Mouse (Mus musculus): ENCODE results near the gene Pa2g4. TPM values are rescaled to one million over a fixed set of nuclear protein-coding genes. Genes with fewer than 3 reads are reported as not detected.
A peak's percentile ranks its signal among the peaks of the same experiment; 100 is the strongest.

Pa2g4 gene
- polyA plus RNA-seq, 1 experiment from 2014 or later = 123 TPM

- Histone ChIP-seq H3K4me2 (ENCODE audit: low read length) (no peak overlapping the region), H3K36me3 (ENCODE audit: control insufficient read depth, insufficient read depth, low read length) (no peaks in the 10 kb centered on the region), H3K9me3 (ENCODE audit: control insufficient read depth, low read length) (no peaks in the 10 kb centered on the region), H3K27me3 (ENCODE audit: control insufficient read depth, insufficient read depth, low read length) (peaks cover 20% of the 10 kb centered on the region), H3K27ac (replicated peaks in 1 of 2; ENCODE audit: control insufficient read depth in 1 of 2, insufficient read depth in 1 of 2, low read depth in 2 of 2, low read length in 2 of 2) (no peak overlapping the region), H3K9ac (ENCODE audit: low read length) (no peak overlapping the region), H3K4me3 (ENCODE audit: control insufficient read depth in 1 of 2, insufficient read depth in 1 of 2, low read depth in 1 of 2, low read length in 2 of 2) (no peak overlapping the region), H3K4me1 (ENCODE audit: control insufficient read depth in 2 of 2, insufficient read depth in 2 of 2, low read length in 2 of 2) (peaks cover 19 to 20% of the 10 kb centered on the region in 2 experiments)
- WGBS = 31% methylated on average over 1 of the region's 1 CpGs
- no peak for ATAC-seq (ENCODE audit: insufficient number of reproducible peaks, insufficient read depth, low FRiP score, low read depth)
Observed at GRCm38 (mm10) chr10:128588136-128588535, 22.3 kb upstream of the Pa2g4 start.

- H3K27ac ChIP-seq (replicated peaks in 1 of 2; ENCODE audit: control insufficient read depth in 1 of 2, insufficient read depth in 1 of 2, low read depth in 2 of 2, low read length in 2 of 2) = peak overlapping the region in 1 of 2 experiments; percentile 24; a peak in 1 of 4 replicates
- H3K4me3 ChIP-seq (ENCODE audit: control insufficient read depth in 1 of 2, insufficient read depth in 1 of 2, low read depth in 1 of 2, low read length in 2 of 2) = no peak overlapping the region
- no peaks in the 10 kb centered on the region for H3K9me3 ChIP-seq (ENCODE audit: control insufficient read depth, low read length)
- no peak overlapping the region for H3K9ac ChIP-seq (ENCODE audit: low read length)
- no peaks in the 10 kb centered on the region for H3K36me3 ChIP-seq (ENCODE audit: control insufficient read depth, insufficient read depth, low read length)
- H3K4me2 ChIP-seq (ENCODE audit: low read length) = no peak overlapping the region
- no peak for ATAC-seq (ENCODE audit: insufficient number of reproducible peaks, insufficient read depth, low FRiP score, low read depth)
- H3K4me1 ChIP-seq (ENCODE audit: control insufficient read depth in 2 of 2, insufficient read depth in 2 of 2, low read length in 2 of 2) = peaks cover 20% of the 10 kb centered on the region in 2 experiments
- peaks cover 20% of the 10 kb centered on the region for H3K27me3 ChIP-seq (ENCODE audit: control insufficient read depth, insufficient read depth, low read length)
- 62% methylated on average over 8 of the region's 8 CpGs for WGBS
Observed at GRCm38 (mm10) chr10:128587697-128588096, 21.9 kb upstream of the Pa2g4 start.

- Histone ChIP-seq H3K27ac (replicated peaks in 1 of 2; ENCODE audit: control insufficient read depth in 1 of 2, insufficient read depth in 1 of 2, low read depth in 2 of 2, low read length in 2 of 2) (peak overlapping the region in 1 of 2 experiments; percentile 27; a peak in 1 of 4 replicates), H3K9ac (ENCODE audit: low read length) (no peak overlapping the region)
Observed at GRCm38 (mm10) chr10:128587120-128587519, 21.3 kb upstream of the Pa2g4 start.

DNA sequence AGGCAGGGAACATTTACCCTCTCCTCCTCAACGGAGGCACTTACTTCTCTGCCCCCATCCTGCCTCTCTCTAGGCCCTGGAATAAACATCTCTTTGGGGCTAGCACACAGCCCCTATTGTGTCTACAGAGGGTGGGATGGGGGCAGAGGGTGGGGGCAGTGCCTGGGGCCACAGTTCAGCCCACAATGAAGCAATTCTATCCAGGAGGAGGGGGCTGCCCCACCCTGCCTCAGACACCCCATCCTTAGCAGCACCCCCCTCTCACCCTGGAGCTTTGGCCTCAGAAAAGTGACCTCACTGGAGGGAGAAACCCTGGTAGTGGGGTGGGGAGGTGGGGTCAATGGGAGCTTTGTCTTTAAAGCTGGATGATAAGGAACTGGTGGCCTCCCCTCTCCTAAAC lies 20.8 kb upstream of the Pa2g4 start:
- Histone ChIP-seq H3K4me2 (ENCODE audit: low read length) (no peak overlapping the region), H3K9me3 (ENCODE audit: control insufficient read depth, low read length) (no peaks in the 10 kb centered on the region), H3K27me3 (ENCODE audit: control insufficient read depth, insufficient read depth, low read length) (peaks cover 20% of the 10 kb centered on the region), H3K27ac (replicated peaks in 1 of 2; ENCODE audit: control insufficient read depth in 1 of 2, insufficient read depth in 1 of 2, low read depth in 2 of 2, low read length in 2 of 2) (no peak overlapping the region; a peak in 1 of 4 replicates), H3K9ac (ENCODE audit: low read length) (no peak overlapping the region), H3K36me3 (ENCODE audit: control insufficient read depth, insufficient read depth, low read length) (no peaks in the 10 kb centered on the region), H3K4me1 (ENCODE audit: control insufficient read depth in 2 of 2, insufficient read depth in 2 of 2, low read length in 2 of 2) (peaks cover 20 to 21% of the 10 kb centered on the region in 2 experiments), H3K4me3 (ENCODE audit: control insufficient read depth in 1 of 2, insufficient read depth in 1 of 2, low read depth in 1 of 2, low read length in 2 of 2) (no peak overlapping the region)
- ATAC-seq (ENCODE audit: insufficient number of reproducible peaks, insufficient read depth, low FRiP score, low read depth) = no peak
- WGBS = 15% methylated on average over 1 of the region's 1 CpGs

More at GRCm38 (mm10) chr10:128587120-128587519, 21.3 kb upstream of the Pa2g4 start:
- Histone ChIP-seq H3K36me3 (ENCODE audit: control insufficient read depth, insufficient read depth, low read length) (no peaks in the 10 kb centered on the region), H3K4me2 (ENCODE audit: low read length) (no peak overlapping the region), H3K9me3 (ENCODE audit: control insufficient read depth, low read length) (no peaks in the 10 kb centered on the region), H3K4me1 (ENCODE audit: control insufficient read depth in 2 of 2, insufficient read depth in 2 of 2, low read length in 2 of 2) (peaks cover 20 to 21% of the 10 kb centered on the region in 2 experiments), H3K27me3 (ENCODE audit: control insufficient read depth, insufficient read depth, low read length) (peaks cover 20% of the 10 kb centered on the region), H3K4me3 (ENCODE audit: control insufficient read depth in 1 of 2, insufficient read depth in 1 of 2, low read depth in 1 of 2, low read length in 2 of 2) (no peak overlapping the region)
- WGBS = 44% methylated on average over 4 of the region's 4 CpGs
- no peak for ATAC-seq (ENCODE audit: insufficient number of reproducible peaks, insufficient read depth, low FRiP score, low read depth)

- peaks cover 20 to 21% of the 10 kb centered on the region in 2 experiments for H3K4me1 ChIP-seq (ENCODE audit: control insufficient read depth in 2 of 2, insufficient read depth in 2 of 2, low read length in 2 of 2)
- 16% methylated on average over 4 of the region's 4 CpGs for WGBS
- H3K4me3 ChIP-seq (ENCODE audit: control insufficient read depth in 1 of 2, insufficient read depth in 1 of 2, low read depth in 1 of 2, low read length in 2 of 2) = no peak overlapping the region
- no peak for ATAC-seq (ENCODE audit: insufficient number of reproducible peaks, insufficient read depth, low FRiP score, low read depth)
- H3K27ac ChIP-seq (replicated peaks in 1 of 2; ENCODE audit: control insufficient read depth in 1 of 2, insufficient read depth in 1 of 2, low read depth in 2 of 2, low read length in 2 of 2) = no peak overlapping the region
- H3K9me3 ChIP-seq (ENCODE audit: control insufficient read depth, low read length) = no peaks in the 10 kb centered on the region
- no peaks in the 10 kb centered on the region for H3K36me3 ChIP-seq (ENCODE audit: control insufficient read depth, insufficient read depth, low read length)
- H3K4me2 ChIP-seq (ENCODE audit: low read length) = peak overlapping the region; percentile 51
- H3K9ac ChIP-seq (ENCODE audit: low read length) = no peak overlapping the region
- H3K27me3 ChIP-seq (ENCODE audit: control insufficient read depth, insufficient read depth, low read length) = peaks cover 20% of the 10 kb centered on the region
Observed at GRCm38 (mm10) chr10:128584386-128584785, 18.6 kb upstream of the Pa2g4 start.

GRCm38 (mm10) chr10:128583644-128584043 lies 17.9 kb upstream of the Pa2g4 start:
- peak overlapping the region; percentile 69 for H3K9ac ChIP-seq (ENCODE audit: low read length)
- peak overlapping the region; percentile 46 to 78 for H3K27ac ChIP-seq (replicated peaks in 1 of 2; ENCODE audit: control insufficient read depth in 1 of 2, insufficient read depth in 1 of 2, low read depth in 2 of 2, low read length in 2 of 2)
- 5% methylated on average over 7 of the region's 7 CpGs for WGBS
- no peaks in the 10 kb centered on the region for H3K36me3 ChIP-seq (ENCODE audit: control insufficient read depth, insufficient read depth, low read length)
- peaks cover 14% of the 10 kb centered on the region for H3K27me3 ChIP-seq (ENCODE audit: control insufficient read depth, insufficient read depth, low read length)
- peak overlapping the region; percentile 32 to 35 for H3K4me3 ChIP-seq (ENCODE audit: control insufficient read depth in 1 of 2, insufficient read depth in 1 of 2, low read depth in 1 of 2, low read length in 2 of 2)
- H3K4me1 ChIP-seq (ENCODE audit: control insufficient read depth in 2 of 2, insufficient read depth in 2 of 2, low read length in 2 of 2) = peaks cover 14 to 19% of the 10 kb centered on the region in 2 experiments
- peak; percentile 88 for ATAC-seq (ENCODE audit: insufficient number of reproducible peaks, insufficient read depth, low FRiP score, low read depth)
- peak overlapping the region; percentile 51 for H3K4me2 ChIP-seq (ENCODE audit: low read length)
- no peaks in the 10 kb centered on the region for H3K9me3 ChIP-seq (ENCODE audit: control insufficient read depth, low read length)

DNA sequence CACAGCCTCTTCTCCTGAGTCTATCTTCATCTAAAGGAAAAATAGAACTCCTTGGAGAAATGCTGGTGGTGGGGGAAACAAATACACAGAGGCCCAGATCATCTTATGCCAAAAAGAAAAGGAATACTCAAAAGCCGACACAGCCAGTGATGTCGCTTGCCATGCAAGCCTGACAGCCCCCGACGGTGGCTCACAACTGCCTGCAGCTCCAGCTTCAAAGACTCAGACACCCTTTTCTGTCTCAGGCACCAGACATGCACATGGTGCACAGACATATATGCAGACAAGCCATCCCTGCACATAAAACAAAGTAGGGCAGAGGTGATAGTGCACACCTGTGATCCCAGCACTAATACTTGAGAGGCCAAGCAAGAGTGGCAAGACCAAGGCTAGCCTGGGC lies 13.9 kb upstream of the Pa2g4 start:
- Histone ChIP-seq H3K9me3 (ENCODE audit: control insufficient read depth, low read length) (no peaks in the 10 kb centered on the region), H3K9ac (ENCODE audit: low read length) (no peak overlapping the region), H3K4me1 (ENCODE audit: control insufficient read depth in 2 of 2, insufficient read depth in 2 of 2, low read length in 2 of 2) (peaks cover 9 to 15% of the 10 kb centered on the region in 2 experiments), H3K27ac (replicated peaks in 1 of 2; ENCODE audit: control insufficient read depth in 1 of 2, insufficient read depth in 1 of 2, low read depth in 2 of 2, low read length in 2 of 2) (no peak overlapping the region), H3K4me3 (ENCODE audit: control insufficient read depth in 1 of 2, insufficient read depth in 1 of 2, low read depth in 1 of 2, low read length in 2 of 2) (no peak overlapping the region), H3K27me3 (ENCODE audit: control insufficient read depth, insufficient read depth, low read length) (no peaks in the 10 kb centered on the region), H3K4me2 (ENCODE audit: low read length) (no peak overlapping the region), H3K36me3 (ENCODE audit: control insufficient read depth, insufficient read depth, low read length) (no peaks in the 10 kb centered on the region)
- 76% methylated on average over 4 of the region's 4 CpGs for WGBS
- ATAC-seq (ENCODE audit: insufficient number of reproducible peaks, insufficient read depth, low FRiP score, low read depth) = no peak

DNA sequence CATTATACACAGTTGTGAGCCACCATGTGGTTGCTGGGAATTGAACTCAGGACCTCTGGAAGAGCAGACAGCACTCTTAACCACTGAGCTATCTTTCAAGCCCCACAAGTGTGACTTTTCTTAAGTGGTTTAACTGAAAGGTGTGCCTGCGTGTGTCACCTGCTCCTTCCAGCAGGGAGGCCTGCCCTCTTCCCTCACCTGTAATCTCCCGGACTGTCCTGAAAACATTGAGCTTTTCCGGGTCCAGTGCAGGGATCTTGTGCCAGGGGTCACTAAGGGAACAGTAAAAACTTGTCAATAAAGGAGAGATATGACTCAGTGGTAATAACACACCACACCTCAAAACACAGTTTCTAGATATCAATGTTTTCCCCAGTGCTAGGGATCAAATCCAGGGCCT lies 13.5 kb upstream of the Pa2g4 start:
- Histone ChIP-seq H3K9ac (ENCODE audit: low read length) (no peak overlapping the region), H3K27ac (replicated peaks in 1 of 2; ENCODE audit: control insufficient read depth in 1 of 2, insufficient read depth in 1 of 2, low read depth in 2 of 2, low read length in 2 of 2) (no peak overlapping the region), H3K9me3 (ENCODE audit: control insufficient read depth, low read length) (no peaks in the 10 kb centered on the region), H3K4me3 (ENCODE audit: control insufficient read depth in 1 of 2, insufficient read depth in 1 of 2, low read depth in 1 of 2, low read length in 2 of 2) (no peak overlapping the region), H3K36me3 (ENCODE audit: control insufficient read depth, insufficient read depth, low read length) (peaks cover 3% of the 10 kb centered on the region), H3K4me1 (ENCODE audit: control insufficient read depth in 2 of 2, insufficient read depth in 2 of 2, low read length in 2 of 2) (peaks cover 9 to 13% of the 10 kb centered on the region in 2 experiments), H3K4me2 (ENCODE audit: low read length) (no peak overlapping the region), H3K27me3 (ENCODE audit: control insufficient read depth, insufficient read depth, low read length) (no peaks in the 10 kb centered on the region)
- no peak for ATAC-seq (ENCODE audit: insufficient number of reproducible peaks, insufficient read depth, low FRiP score, low read depth)
- WGBS = 70% methylated on average over 3 of the region's 3 CpGs
